Comparison of ENCODE assay signal across 11 mouse cellular contexts in the genomic region with DNA sequence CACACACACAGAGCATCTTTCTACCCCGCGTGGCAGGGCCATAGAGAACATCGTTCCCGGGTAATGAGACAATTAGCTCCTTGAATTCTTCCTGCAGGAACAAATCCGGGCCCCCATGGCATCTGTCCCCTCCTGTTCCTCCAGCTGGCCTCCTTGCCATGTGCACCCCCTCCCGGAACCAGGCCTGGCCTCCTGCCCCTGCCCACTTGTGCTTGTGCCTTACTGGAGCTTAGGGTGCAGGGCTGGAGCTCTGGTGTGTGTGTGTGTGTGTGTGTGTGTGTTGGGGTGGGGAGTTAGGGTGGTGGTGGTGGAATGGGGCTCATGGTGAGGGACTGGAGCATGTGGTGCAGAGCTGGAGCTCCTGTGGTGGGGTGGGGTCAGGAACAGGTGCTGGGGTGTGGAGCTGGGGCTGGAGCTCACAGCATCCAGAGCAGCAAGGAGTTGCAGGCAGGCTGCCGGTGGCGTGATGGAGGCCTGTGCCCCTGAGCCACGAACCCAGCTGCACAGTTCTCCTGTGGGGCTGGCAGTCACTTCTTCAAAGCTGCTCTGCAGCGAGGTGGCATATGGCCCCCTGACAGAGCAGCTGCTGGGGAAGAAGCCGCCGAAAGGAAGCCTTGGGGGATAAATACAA. TPM values are rescaled to one million over a fixed set of nuclear protein-coding genes. Genes with fewer than 3 reads are reported as not detected.
DNase-seq lines count a peak whose midpoint lies in the region; ATAC-seq lines count a peak whose summit lies in the region.
"Had no signal": no experiment of that assay in that cellular context is flagged by ENCODE, and none has a peak within 500 bp of the region (broad histone marks: within the 10 kb centered on the region; RNA-seq: fewer than 3 reads in every experiment).

No protein-coding gene starts in this region.

- no peaks in the 10 kb centered on the region for H3K27me3 ChIP-seq in forebrain, embryonic 12.5 days
- H3K27me3 ChIP-seq: lung, embryonic 15.5 days had no signal

- H3K36me3 ChIP-seq in forebrain, embryonic 12.5 days (replicated peaks): no peaks in the 10 kb centered on the region
- H3K36me3 ChIP-seq: heart, embryonic 13.5 days; lung, embryonic 15.5 days had no signal

- H3K4me2 ChIP-seq in forebrain, embryonic 12.5 days: no peak overlapping the region
- H3K4me2 ChIP-seq: heart, embryonic 13.5 days; lung, embryonic 15.5 days had no signal

- no peak overlapping the region for H3K9ac ChIP-seq in forebrain, embryonic 12.5 days
- H3K9ac ChIP-seq: heart, embryonic 13.5 days; lung, embryonic 15.5 days had no signal

- intact Hi-C loops in left cerebral cortex, postnatal 14 days (cut with DNase I): loop anchor here (10.0 kb wide), 1 partner anchor 856 kb away; no protein-coding TSS in a partner anchor

- ATAC-seq in forebrain, embryonic 12.5 days (ENCODE audit: low FRiP score): peak; percentile 49; the same call in 1 of the 2 replicates
- no peak for ATAC-seq in erythroblast, adult 5-6 weeks (replicated peaks; ENCODE audit: low FRiP score, poor library complexity, severe bottlenecking)
- ATAC-seq: CD4-positive, CD25-positive, alpha-beta regulatory T cell, adult 4 months had no signal

- no peaks in the 10 kb centered on the region for H3K9me3 ChIP-seq in forebrain, embryonic 12.5 days
- H3K9me3 ChIP-seq: heart, embryonic 13.5 days; lung, embryonic 15.5 days had no signal

- 55% methylated on average over 12 of the region's 12 CpGs for WGBS in forebrain, embryonic 12.5 days

- no peak overlapping the region for H3K4me3 ChIP-seq in forebrain, embryonic 12.5 days (replicated peaks)
- H3K4me3 ChIP-seq: heart, embryonic 13.5 days; lung, embryonic 15.5 days had no signal

- DNase-seq in layer of hippocampus, adult 11-12 months (ENCODE audit: low spot score): peak; percentile 60
- no peak for DNase-seq in layer of hippocampus, adult 9-10 months (ENCODE audit: low spot score)
- DNase-seq in left cerebral cortex, postnatal 14 days (ENCODE audit: low spot score in 2 of 2): peak; percentile 25 to 41
- DNase-seq in right cerebral cortex, postnatal 14 days: peak; percentile 32
- no peak for DNase-seq in embryo, embryonic 11 days
- DNase-seq in gastrocnemius, postnatal 25 days: no peak

- peaks cover 10% of the 10 kb centered on the region for H3K4me1 ChIP-seq in forebrain, embryonic 12.5 days
- H3K4me1 ChIP-seq: lung, embryonic 15.5 days had no signal

- H3K27ac ChIP-seq in forebrain, embryonic 12.5 days: peak overlapping the region; percentile 36
- H3K27ac ChIP-seq: heart, embryonic 13.5 days; lung, embryonic 15.5 days had no signal

RNA-seq across cellular contexts. Expression of gene Sec61b, which starts 44.2 kb away (rescaled TPM):
- polyA plus RNA-seq in forebrain, embryonic 12.5 days (2016; fragmentation: Nextera tagmentation; extraction: Ambion mirVana): 299 and 325 TPM in 2 replicates
- 10 to 100 TPM; 50.7 to 52.0 TPM for total RNA-seq in left cerebral cortex, postnatal 14 days (2021)
- 10 to 100 TPM; 37.4 to 39.0 TPM for total RNA-seq in gastrocnemius, postnatal 25 days (2021)
- 111 and 116 TPM in 2 replicates for total RNA-seq in erythroblast, adult 5-6 weeks (2015; ENCODE audit: low replicate concordance)
- total RNA-seq in erythroblast, adult 5-6 weeks (2017; ENCODE audit: low replicate concordance): 25.0 and 34.6 TPM in 2 replicates

RNA-seq across cellular contexts. Expression of gene Alg2, which starts 44.5 kb away (rescaled TPM):
- polyA plus RNA-seq in forebrain, embryonic 12.5 days (2016; fragmentation: Nextera tagmentation; extraction: Ambion mirVana): 136 and 143 TPM in 2 replicates
- 100 to 1,000 TPM; 139 to 152 TPM for total RNA-seq in left cerebral cortex, postnatal 14 days (2021)
- total RNA-seq in gastrocnemius, postnatal 25 days (2021): 1 to 10 TPM; 9.3 to 9.6 TPM
- 3.8 and 11.1 TPM in 2 replicates for total RNA-seq in erythroblast, adult 5-6 weeks (2015; ENCODE audit: low replicate concordance)
- total RNA-seq in erythroblast, adult 5-6 weeks (2017; ENCODE audit: low replicate concordance): 2.2 and 14.1 TPM in 2 replicates

Comparison
In these comparisons a context has a peak if more than half of its experiments do, and no peak if none do; other contexts are left out.
1. DNase-seq: peak in layer of hippocampus, adult 11-12 months (single experiment), left cerebral cortex, postnatal 14 days (2 of 2) and right cerebral cortex, postnatal 14 days (single experiment); none in layer of hippocampus, adult 9-10 months (single experiment), embryo, embryonic 11 days (single experiment) and gastrocnemius, postnatal 25 days (single experiment).
2. RNA of gene Alg2, which starts 44.5 kb away (total RNA-seq): 139 to 152 TPM in left cerebral cortex, postnatal 14 days; 2.2 to 14.1 TPM in erythroblast, adult 5-6 weeks and 9.3 to 9.6 TPM in gastrocnemius, postnatal 25 days; every median in the first group is over 4 times any median in the second.